Mouse (Mus musculus) frontal cortex, postnatal 10 days (tissue): Measurements from ENCODE around the gene Socs3.

ENCODE experiments used
- DNase-seq, 2 experiments: peaks; one replicate each; pipeline ENCODE4 v3.0.0; 2022; ENCODE audit warnings: low spot score in 2 of 2, mixed read lengths in 1 of 2

Gene Socs3

GRCm38 (mm10) chr11:117972656-117973558 lies 3.1 kb upstream of the Socs3 start:
- DNase-seq = no peak

- no peak for DNase-seq
Measured at GRCm38 (mm10) chr11:117971646-117972242, 1.9 kb upstream of the Socs3 start.

DNA sequence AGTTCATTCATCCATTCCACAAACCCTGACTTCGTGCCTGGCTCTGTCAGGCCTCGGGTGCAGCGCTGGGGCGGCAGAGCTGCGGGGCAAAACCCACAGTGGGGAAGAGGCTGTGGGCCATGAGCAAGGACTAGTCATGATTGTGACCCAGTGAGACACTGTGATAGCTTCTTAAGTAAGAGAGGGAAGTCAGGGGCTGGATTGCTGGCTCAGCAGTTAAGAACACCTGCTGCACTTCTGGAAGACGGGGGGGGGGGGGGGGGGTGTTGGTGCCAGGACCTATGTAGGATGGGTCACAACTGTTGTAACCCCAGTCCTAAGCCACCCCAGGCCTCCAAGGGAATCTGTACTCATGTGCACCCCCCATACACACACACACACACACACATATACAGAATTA lies 1.3 kb upstream of the Socs3 start:
- no peak for DNase-seq

DNA sequence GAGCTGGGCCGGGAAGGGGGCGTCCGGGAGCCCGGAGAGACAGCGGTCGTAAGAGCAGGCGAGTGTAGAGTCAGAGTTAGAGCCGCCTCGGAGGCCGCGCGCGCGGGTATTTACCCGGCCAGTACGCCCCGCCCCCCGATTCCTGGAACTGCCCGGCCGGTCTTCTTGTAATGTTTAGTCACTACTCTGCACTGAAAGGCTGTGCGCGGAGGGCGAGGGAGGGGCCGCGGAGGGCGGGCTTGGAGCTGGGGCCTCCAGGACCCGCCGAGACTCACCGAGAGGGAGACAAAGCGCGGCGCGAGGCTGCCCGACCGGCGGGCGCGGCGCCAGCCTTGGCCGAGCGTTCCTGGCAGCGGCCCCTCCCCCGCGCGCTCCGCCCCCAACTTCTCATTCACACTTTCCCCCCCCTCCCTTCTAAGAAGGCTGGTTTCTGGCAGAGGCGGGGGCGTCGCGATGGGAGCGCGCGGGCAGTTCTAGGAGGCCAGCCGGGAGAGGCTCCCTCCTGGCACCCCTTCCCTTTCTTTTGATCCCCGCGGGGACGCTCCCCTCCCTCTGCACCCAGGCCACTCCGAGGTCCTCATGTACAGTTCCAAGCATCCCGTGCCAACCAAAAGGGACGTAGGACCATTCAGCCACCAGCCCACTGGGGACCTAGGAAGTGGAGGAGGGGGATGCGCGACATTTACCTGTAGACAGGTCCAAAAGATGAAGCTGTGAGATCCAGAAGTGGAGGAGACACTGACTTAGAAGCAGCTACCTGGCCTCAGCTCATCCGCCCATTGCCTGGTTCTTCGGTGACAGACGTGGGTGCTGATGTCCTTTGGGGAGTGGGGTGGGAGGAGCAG lies 525 bp downstream of the Socs3 start:
- peak; percentile 88 to 91 for DNase-seq

DNA sequence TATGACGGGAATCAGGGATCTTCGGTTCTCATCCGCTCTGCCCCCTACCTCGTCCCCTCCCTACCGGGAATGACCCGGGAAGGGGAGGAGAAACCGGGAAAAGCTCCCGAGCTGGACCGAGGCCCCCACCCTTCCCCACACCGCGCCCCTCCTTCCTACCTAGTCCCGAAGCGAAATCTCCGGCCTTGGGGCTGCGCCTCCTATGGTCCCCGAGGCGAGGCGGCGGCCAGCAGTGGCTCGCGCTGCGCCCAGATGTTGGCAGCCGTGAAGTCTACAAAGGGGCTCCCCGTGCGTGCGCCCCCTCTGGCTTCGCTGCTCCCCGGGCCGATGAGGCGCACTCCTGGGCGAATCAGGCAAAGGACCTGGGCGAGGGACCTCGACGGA lies 1.1 kb downstream of the Socs3 start:
- DNase-seq = no peak

DNA sequence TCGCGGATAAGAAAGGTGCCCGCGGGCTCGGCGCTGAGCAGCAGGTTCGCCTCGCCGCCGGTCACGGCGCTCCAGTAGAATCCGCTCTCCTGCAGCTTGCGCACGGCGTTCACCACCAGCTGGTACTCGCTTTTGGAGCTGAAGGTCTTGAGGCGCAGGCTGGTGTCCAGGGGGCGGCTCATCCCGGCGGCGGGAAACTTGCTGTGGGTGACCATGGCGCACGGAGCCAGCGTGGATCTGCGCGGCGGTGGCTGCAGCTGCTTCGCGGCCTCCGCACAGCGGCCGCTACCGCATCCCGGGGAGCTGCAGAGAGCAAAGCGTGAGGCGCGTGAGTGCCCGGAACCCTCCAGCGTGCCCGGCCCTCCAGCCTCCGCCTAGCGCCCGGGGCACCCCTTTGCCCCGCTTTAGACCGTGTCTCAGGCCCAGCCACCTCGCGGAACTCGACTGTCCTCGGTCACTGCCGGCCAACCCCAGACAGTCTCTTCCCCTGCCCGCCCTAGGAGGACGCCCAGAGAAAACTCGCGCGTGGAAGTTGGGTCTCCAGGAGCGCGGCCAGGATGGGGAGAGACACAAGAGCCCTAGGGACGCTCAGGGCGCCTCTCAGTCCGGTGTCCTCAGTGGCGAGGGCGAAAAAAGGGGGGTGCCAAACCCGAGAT lies 1.7 kb downstream of the Socs3 start:
- no peak for DNase-seq

- DNase-seq = no peak
Measured at GRCm38 (mm10) chr11:117967249-117968015, 2.4 kb downstream of the Socs3 start.

GRCm38 (mm10) chr11:117966506-117967100 lies 3.2 kb downstream of the Socs3 start:
- DNase-seq = no peak

GRCm38 (mm10) chr11:117965561-117965981 lies 4.3 kb downstream of the Socs3 start:
- DNase-seq = no peak

- DNase-seq = no peak
Measured at GRCm38 (mm10) chr11:117965052-117965451, 4.8 kb downstream of the Socs3 start.

DNA sequence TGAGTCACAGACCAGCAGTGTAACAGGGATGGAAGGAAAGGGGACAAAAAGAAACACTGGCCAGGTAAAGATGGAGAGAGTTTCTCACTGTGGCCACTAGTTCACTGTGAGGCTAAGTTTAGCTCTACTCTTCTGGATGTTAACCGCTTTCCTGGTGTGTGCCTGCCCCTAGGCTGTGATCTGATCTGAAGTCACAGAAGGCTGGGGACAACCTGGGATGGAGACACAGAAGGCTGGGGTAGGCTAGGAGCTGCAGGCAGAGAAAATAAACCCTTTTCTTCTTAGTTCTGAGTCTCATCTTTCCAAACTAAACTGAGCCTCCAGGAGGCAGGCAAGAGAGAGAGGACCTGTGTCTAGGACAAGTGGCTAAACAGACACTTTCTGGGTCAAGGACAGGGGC lies 5.6 kb downstream of the Socs3 start:
- DNase-seq = no peak

- no peak for DNase-seq
Measured at GRCm38 (mm10) chr11:117963872-117964271, 6.0 kb downstream of the Socs3 start.

- peak; percentile 93 to 96 for DNase-seq
Measured at GRCm38 (mm10) chr11:117963091-117963793, 6.6 kb downstream of the Socs3 start.

DNA sequence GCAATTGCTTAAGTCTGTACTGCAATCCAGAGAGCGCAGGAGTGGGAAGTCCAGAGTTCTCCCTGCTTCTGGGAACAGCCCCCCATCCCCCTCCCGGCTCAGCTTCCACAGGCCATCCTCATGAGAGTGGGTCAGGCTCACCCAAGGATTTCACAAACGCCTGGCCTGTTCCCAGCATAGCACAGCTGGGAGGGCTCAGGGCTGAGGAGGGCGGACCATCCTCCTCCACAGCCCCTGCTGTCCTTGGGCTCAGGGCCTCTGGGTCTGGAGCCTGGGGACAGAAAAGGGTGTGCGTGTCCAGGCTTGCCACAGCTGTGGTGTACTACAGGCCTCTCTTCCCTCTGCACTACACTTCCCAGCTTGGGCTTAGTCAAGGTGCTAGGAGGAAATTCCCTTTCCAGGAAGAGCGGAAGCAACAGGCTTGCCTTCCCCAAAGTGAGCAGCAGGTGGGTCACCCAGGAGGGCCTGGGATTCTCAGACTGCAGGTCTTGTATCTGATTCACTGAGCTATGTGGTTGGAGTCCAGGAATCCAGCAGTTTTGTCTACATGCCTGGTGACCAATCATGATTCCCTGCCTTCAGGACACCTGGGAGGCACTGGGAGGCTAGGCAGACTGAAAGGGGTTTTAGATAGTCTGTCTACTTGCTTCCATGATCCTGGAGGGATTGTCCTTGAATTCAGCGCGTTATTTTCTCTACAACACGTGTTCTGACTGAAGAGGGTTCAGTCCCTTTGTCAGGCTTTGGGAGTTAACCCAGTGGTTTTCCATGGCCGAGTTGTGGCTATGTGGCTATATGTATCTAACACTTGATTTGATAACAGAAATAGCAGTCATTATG lies 7.4 kb downstream of the Socs3 start:
- no peak for DNase-seq

DNA sequence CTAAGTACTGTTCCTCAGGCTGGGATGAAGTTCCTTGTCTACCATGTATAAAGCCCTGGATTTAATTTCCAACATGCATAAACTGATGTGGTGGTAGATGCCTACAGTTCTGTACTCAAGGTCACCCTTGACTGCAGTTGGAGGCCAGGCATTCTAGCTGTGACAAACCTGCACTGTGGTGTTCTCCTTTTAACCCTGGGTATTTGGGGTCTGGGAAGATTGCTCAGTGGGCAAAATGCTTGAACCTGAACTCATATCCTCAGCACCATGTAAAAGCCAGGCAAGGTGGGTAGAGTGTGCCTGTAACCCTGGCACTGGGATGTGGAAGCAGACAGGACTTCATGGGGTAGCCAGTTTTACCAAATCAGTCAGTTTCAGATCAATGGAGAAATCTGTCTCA lies 9.2 kb downstream of the Socs3 start:
- no peak for DNase-seq

DNA sequence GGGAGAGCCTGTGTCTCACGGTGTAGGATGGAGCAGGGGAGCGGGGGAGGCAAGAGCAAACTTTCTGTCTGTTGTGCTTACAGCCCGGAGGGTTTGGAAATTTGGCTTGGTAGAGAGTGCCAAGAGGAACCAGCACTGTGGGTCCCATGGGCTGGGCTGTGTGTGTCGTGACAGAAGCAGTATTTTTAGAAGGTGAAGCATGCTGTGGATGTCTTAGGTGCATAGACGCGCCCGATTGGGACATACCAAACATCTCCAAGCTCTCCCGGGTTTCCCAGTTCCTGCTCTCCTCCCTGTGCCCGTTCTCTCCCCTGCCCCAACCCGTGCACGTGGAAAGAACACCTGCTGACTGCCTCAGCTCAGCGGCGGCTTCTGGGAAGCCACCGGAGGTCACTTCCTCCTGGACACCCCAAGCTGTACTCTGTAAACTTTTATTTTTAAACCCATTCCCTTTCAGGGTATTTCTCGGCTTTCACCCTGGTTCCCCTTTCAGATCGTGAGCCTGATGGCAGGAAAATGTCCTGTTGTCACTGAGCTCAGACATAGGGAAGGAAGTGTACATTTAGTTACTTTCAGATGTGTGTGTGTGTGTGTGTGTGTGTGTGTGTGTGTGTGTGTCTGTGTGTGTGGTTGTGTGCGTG lies 10.0 kb downstream of the Socs3 start:
- no peak for DNase-seq

GRCm38 (mm10) chr11:117959166-117959565 lies 10.7 kb downstream of the Socs3 start:
- DNase-seq = no peak

DNA sequence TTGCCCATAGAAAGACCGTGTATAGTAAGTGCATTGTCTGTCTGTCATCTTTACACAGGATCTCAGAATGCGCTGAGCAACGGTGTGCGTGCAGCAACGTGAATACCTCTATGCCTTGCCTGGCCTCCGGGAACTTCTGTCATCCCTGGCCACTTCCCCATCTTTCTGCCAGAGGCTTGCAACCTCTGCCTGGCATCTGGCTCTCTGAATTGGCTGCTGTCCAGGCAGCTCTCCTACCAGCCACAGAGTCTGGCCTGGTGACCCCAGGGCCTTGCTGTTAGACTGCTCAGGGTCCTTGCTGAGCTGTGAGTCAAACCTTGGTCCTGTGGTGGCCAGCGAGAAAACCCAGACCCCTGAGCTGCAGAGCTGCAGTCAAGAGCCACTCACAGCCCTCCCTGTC lies 11.7 kb downstream of the Socs3 start:
- no peak for DNase-seq

DNA sequence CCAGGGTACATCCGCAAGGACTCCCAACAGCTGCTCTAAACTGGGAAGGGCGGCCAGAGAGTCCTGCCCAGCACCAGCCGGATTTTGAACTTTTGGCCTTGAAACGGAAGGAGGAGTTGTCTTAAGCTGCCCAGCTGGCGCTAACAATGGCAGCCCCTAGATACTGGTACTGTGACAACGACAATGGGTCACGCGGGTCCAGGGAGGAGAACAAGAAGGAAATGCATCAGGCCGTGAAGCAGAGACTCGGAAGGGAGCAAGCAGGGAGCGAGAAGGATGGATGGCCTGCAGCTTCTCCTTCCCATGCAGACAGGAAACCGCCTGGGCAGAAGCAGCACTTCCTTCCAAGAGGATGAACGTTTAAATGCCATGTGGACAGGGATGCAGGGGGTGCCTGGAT lies 14.2 kb downstream of the Socs3 start:
- no peak for DNase-seq
